Mouse (Mus musculus) liver, adult 2 months (tissue): ENCODE measurements around the gene Itpk1. TPM values are rescaled to one million over a fixed set of nuclear protein-coding genes. Genes with fewer than 3 reads are reported as not detected.

ENCODE experiments used
- DNase-seq: peaks from one replicate; pipeline ENCODE4 v3.0.0-alpha.2; 2011; ENCODE audit warnings: low read depth, low spot score; ENCODE audit errors: extremely low read depth
- H3K27ac ChIP-seq: fragments of 200-500 bp; replicated peaks from 2 replicates; pipeline ENCODE4 v1.5.1; 2012; ENCODE audit warnings: low read depth, mild to moderate bottlenecking, control low read depth, inconsistent platforms, low read length; ENCODE audit not compliant: insufficient read depth
- H3K27me3 ChIP-seq: fragments of 200-500 bp; 2 replicates; pipeline ENCODE4 v1.6.1; 2012; ENCODE audit warnings: mild to moderate bottlenecking, moderate library complexity, low read length, inconsistent platforms; ENCODE audit not compliant: control insufficient read depth, insufficient read depth
- H3K36me3 ChIP-seq: fragments of 200-500 bp; 2 replicates; pipeline ENCODE4 v1.6.1; 2012; ENCODE audit warnings: low read length, inconsistent platforms; ENCODE audit not compliant: control insufficient read depth, insufficient read depth
- H3K4me1 ChIP-seq: fragments of 200-500 bp; 2 replicates; pipeline ENCODE4 v1.6.1; 2011; ENCODE audit warnings: low read length; ENCODE audit not compliant: control insufficient read depth, insufficient read depth
- H3K4me3 ChIP-seq: fragments of 200-500 bp; 2 replicates; pipeline ENCODE4 v1.5.1; 2011; ENCODE audit warnings: low read depth, mild to moderate bottlenecking, control low read depth, low read length, moderate library complexity; ENCODE audit not compliant: insufficient read depth
- H3K79me2 ChIP-seq: fragments of 200-500 bp; 2 replicates; pipeline ENCODE4 v1.6.1; 2012; ENCODE audit warnings: inconsistent platforms, mild to moderate bottlenecking, low read length, moderate library complexity; ENCODE audit not compliant: control insufficient read depth, insufficient read depth
- H3K9ac ChIP-seq: fragments of 200-500 bp; 2 replicates; pipeline ENCODE4 v1.6.1; 2012; ENCODE audit warnings: low read depth, mild to moderate bottlenecking, control low read depth, inconsistent platforms, low read length
- CTCF ChIP-seq: fragments of 200-500 bp; IDR thresholded peaks from 2 replicates; pipeline ENCODE4 v1.5.1; 2011; ENCODE audit warnings: low read depth, low read length, control low read depth
- POLR2A ChIP-seq: fragments of 200-500 bp; IDR thresholded peaks from 2 replicates; pipeline ENCODE4 v1.6.1; 2011; ENCODE audit warnings: low read length, control low read depth; ENCODE audit not compliant: insufficient read depth; ENCODE audit errors: extremely low read depth
- WGBS: fragments of 180-500 bp; shearing (Covaris S2); methylation state at CpG from one replicate; pipeline ENCODE4 v1.1.7; 2018; 5-methylcytosine and 5-hydroxymethylcytosine counted together
- polyA plus RNA-seq: library from polyadenylated mRNA; depleted of rRNA; stranded (reverse); fragments of >200 nt; gene quantifications from 2 replicates; pipeline ENCODE4 v1.2.3, GENCODE M21; 2012
- total RNA-seq: library from RNA; depleted of rRNA; stranded (reverse); fragments of >200 nt; gene quantifications from 2 replicates; pipeline ENCODE4 v1.2.3, GENCODE M21; 2014

Gene Itpk1
- total and polyA plus RNA-seq, 2 experiments = 7.9 to 21.0 TPM

- Histone ChIP-seq H3K79me2 (peaks cover 5% of the 10 kb centered on the region; the same call in 1 of the 2 replicates), H3K27ac (no peak overlapping the region), H3K36me3 (no peaks in the 10 kb centered on the region), H3K9ac (no peak overlapping the region), H3K4me1 (peaks cover 21% of the 10 kb centered on the region), H3K27me3 (no peaks in the 10 kb centered on the region), H3K4me3 (no peak overlapping the region)
- 56% methylated on average over 8 of the region's 8 CpGs for WGBS
- no peak for TF ChIP-seq POLR2A
- DNase-seq = peak; percentile 84
Measured at GRCm38 (mm10) chr12:102651401-102651800, 53.3 kb downstream of the Itpk1 start.

- peaks cover 21% of the 10 kb centered on the region for H3K4me1 ChIP-seq
- WGBS = 63% methylated on average over 4 of the region's 4 CpGs
- H3K36me3 ChIP-seq = no peaks in the 10 kb centered on the region
- no peaks in the 10 kb centered on the region for H3K27me3 ChIP-seq
- DNase-seq = peak; percentile 36
- H3K4me3 ChIP-seq = no peak overlapping the region
- no peak for TF ChIP-seq CTCF
- TF ChIP-seq POLR2A = no peak
- H3K79me2 ChIP-seq = peaks cover 5% of the 10 kb centered on the region; the same call in 1 of the 2 replicates
- no peak overlapping the region for H3K27ac ChIP-seq
- H3K9ac ChIP-seq = no peak overlapping the region
Measured at GRCm38 (mm10) chr12:102650649-102651048, 54.1 kb downstream of the Itpk1 start.

GRCm38 (mm10) chr12:102647839-102648564 lies 56.7 kb downstream of the Itpk1 start:
- H3K36me3 ChIP-seq = no peaks in the 10 kb centered on the region

GRCm38 (mm10) chr12:102646586-102647260 lies 58.0 kb downstream of the Itpk1 start:
- H3K27me3 ChIP-seq = no peaks in the 10 kb centered on the region
- peaks cover 5% of the 10 kb centered on the region; the same call in 1 of the 2 replicates for H3K79me2 ChIP-seq
- H3K4me3 ChIP-seq = no peak overlapping the region
- 73% methylated on average over 7 of the region's 7 CpGs for WGBS
- H3K36me3 ChIP-seq = no peaks in the 10 kb centered on the region
- peaks cover 26% of the 10 kb centered on the region for H3K4me1 ChIP-seq
- DNase-seq = no peak
- TF ChIP-seq CTCF (no peak), POLR2A (no peak)
- no peak overlapping the region for H3K9ac ChIP-seq
- 0 out of 2 replicates have a peak overlapping the region, but pooled peaks have one; percentile 5 for H3K27ac ChIP-seq

More at GRCm38 (mm10) chr12:102647839-102648564, 56.7 kb downstream of the Itpk1 start:
- TF ChIP-seq POLR2A = no peak
- TF ChIP-seq CTCF = no peak
- Histone ChIP-seq H3K27ac (no peak overlapping the region), H3K4me3 (no peak overlapping the region), H3K79me2 (peaks cover 5% of the 10 kb centered on the region; the same call in 1 of the 2 replicates), H3K9ac (no peak overlapping the region), H3K4me1 (peaks cover 26% of the 10 kb centered on the region), H3K27me3 (no peaks in the 10 kb centered on the region)
- 38% methylated on average over 14 of the region's 14 CpGs for WGBS
- peak; percentile 82 for DNase-seq

- 87% methylated on average over 6 of the region's 6 CpGs for WGBS
- no peak for TF ChIP-seq POLR2A
- no peak for TF ChIP-seq CTCF
- H3K4me1 ChIP-seq = peaks cover 21% of the 10 kb centered on the region
- H3K27ac ChIP-seq = no peak overlapping the region; the same call in 1 of the 2 replicates
- no peak overlapping the region for H3K4me3 ChIP-seq
- no peak for DNase-seq
- peaks cover 6% of the 10 kb centered on the region; the same call in 1 of the 2 replicates for H3K79me2 ChIP-seq
- H3K9ac ChIP-seq = no peak overlapping the region
- H3K36me3 ChIP-seq = no peaks in the 10 kb centered on the region
- no peaks in the 10 kb centered on the region for H3K27me3 ChIP-seq
Measured at GRCm38 (mm10) chr12:102645911-102646585, 58.7 kb downstream of the Itpk1 start.
